ENCODE assay signal across 12 mouse cellular contexts in the genomic region with DNA sequence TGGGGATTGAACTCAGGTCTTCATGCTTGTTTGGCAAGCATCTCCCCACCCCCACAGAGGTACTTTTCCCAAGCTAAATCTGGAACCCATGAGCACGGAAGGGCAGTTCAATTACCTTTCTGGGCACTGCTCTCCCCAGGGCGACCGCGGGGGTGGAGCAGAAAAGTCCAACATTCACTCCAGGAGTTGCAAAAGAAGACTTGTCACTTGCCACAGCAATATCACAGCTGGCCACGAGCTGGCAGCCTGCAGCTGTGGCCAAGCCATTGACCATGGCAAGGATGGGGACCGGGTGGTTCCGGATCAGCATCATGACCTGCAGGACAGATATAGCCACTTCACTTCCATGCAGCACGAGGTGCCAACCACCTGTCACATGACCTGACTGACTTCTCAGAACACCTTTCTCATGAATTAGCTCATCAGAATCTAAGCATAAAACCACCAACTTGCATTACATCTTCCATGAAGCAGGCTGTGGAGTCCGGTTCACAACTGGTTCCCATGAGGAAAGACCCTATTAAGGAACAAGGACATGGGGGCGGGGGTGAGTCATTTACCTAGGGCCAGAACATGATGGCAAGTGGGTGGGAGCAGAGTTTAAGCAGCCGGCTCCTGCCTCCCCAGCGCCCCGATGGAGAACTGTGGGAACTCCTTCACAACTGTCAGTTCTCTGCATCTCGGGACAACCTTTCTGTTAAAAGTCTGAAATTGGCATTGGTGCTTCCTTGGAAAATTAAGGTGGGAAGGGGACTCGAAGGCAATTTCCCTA. TPM values are rescaled to one million over a fixed set of nuclear protein-coding genes. Genes with fewer than 3 reads are reported as not detected.
DNase-seq lines count a peak whose midpoint lies in the region; ATAC-seq and TF ChIP-seq lines count a peak whose summit lies in the region.
"Had no signal": no experiment of that assay in that cellular context is flagged by ENCODE, and none has a peak within 500 bp of the region (broad histone marks: within the 10 kb centered on the region; RNA-seq: fewer than 3 reads in every experiment).

No protein-coding gene starts in this region.

- TF ChIP-seq CTCF in kidney, postnatal 0 days (IDR thresholded peaks at IDR 0.05; ENCODE audit: low read depth): peak; percentile 24; the same call in 1 of the 2 replicates

- H3K27me3 ChIP-seq in kidney, postnatal 0 days (ENCODE audit: insufficient read depth, low read length): no peaks in the 10 kb centered on the region
- H3K27me3 ChIP-seq: embryonic facial prominence, embryonic 12.5 days had no signal

- no peak overlapping the region for H3K4me2 ChIP-seq in kidney, postnatal 0 days (ENCODE audit: low read length)
- H3K4me2 ChIP-seq: embryonic facial prominence, embryonic 12.5 days; limb, embryonic 13.5 days had no signal

- peak; percentile 74 for ATAC-seq in kidney, postnatal 0 days (replicated peaks; ENCODE audit: low FRiP score, low read depth)

- DNase-seq in kidney, postnatal 0 days (ENCODE audit: low spot score): no peak
- no peak for DNase-seq in kidney, adult 18-20 months
- DNase-seq in A20 (ENCODE audit: low read depth, low spot score): peak; percentile 45
- DNase-seq in adrenal gland, postnatal 25 days: peak; percentile 5
- DNase-seq in lung, postnatal 10 days: peak; percentile 54
- DNase-seq in retina, embryonic 14.5 days (ENCODE audit: low spot score): no peak
- DNase-seq in urinary bladder, postnatal 10 days (ENCODE audit: low spot score): no peak
- DNase-seq: heart, postnatal 4 days; kidney, postnatal 10 days had no signal

- no peaks in the 10 kb centered on the region for H3K4me1 ChIP-seq in kidney, postnatal 0 days (replicated peaks; ENCODE audit: insufficient read depth, low read length)

- no peaks in the 10 kb centered on the region for H3K9me3 ChIP-seq in kidney, postnatal 0 days (replicated peaks; ENCODE audit: low read length)
- H3K9me3 ChIP-seq: embryonic facial prominence, embryonic 12.5 days; limb, embryonic 13.5 days; megakaryocyte, embryonic 14.5 days had no signal

- WGBS in kidney, postnatal 0 days: 50% methylated on average over 15 of the region's 15 CpGs

- no peak overlapping the region for H3K27ac ChIP-seq in kidney, postnatal 0 days
- H3K27ac ChIP-seq: embryonic facial prominence, embryonic 12.5 days; limb, embryonic 13.5 days had no signal

- no peak overlapping the region for H3K9ac ChIP-seq in kidney, postnatal 0 days (ENCODE audit: low read depth, low read length)
- H3K9ac ChIP-seq: embryonic facial prominence, embryonic 12.5 days; limb, embryonic 13.5 days had no signal

- no peak overlapping the region for H3K4me3 ChIP-seq in kidney, postnatal 0 days (replicated peaks; ENCODE audit: low read depth, low read length)
- H3K4me3 ChIP-seq: embryonic facial prominence, embryonic 12.5 days; limb, embryonic 13.5 days; megakaryocyte, embryonic 14.5 days had no signal

- no peaks in the 10 kb centered on the region for H3K36me3 ChIP-seq in kidney, postnatal 0 days (ENCODE audit: insufficient read depth, low read length)
- H3K36me3 ChIP-seq: embryonic facial prominence, embryonic 12.5 days; limb, embryonic 13.5 days had no signal

RNA-seq across cellular contexts. Expression of a gene that starts 17.2 kb away (rescaled TPM):
- 15.1 and 16.0 TPM in 2 replicates for polyA plus RNA-seq in kidney, postnatal 0 days (2015; fragmentation: Nextera tagmentation; extraction: Ambion mirVana)
- 46.5 and 70.4 TPM in 2 replicates for total RNA-seq in adrenal gland, postnatal 25 days (2021)

Comparison
In these comparisons a context has a peak if more than half of its experiments do, and no peak if none do; other contexts are left out.
1. DNase-seq: peak in A20 (single experiment), adrenal gland, postnatal 25 days (single experiment) and lung, postnatal 10 days (single experiment); none in kidney, postnatal 0 days (single experiment), kidney, adult 18-20 months (single experiment), retina, embryonic 14.5 days (single experiment) and urinary bladder, postnatal 10 days (single experiment).